Mouse (Mus musculus) small intestine, adult 2 months (tissue): Measurements from ENCODE around the gene Mxi1.

Experiments used
- CTCF ChIP-seq: fragments of 200-500 bp; IDR thresholded peaks from 2 replicates; pipeline ENCODE4 v1.5.1; 2012; ENCODE audit warnings: low read depth, mild to moderate bottlenecking, control low read depth, inconsistent platforms, low read length, moderate library complexity, mixed read lengths; ENCODE audit not compliant: insufficient replicate concordance, insufficient read length; ENCODE audit errors: extremely low read depth
- POLR2A ChIP-seq: fragments of 200-500 bp; IDR thresholded peaks from 2 replicates; pipeline ENCODE4 v1.6.1; 2012; ENCODE audit warnings: low read depth, mild to moderate bottlenecking, control low read depth, inconsistent platforms, low read length, moderate library complexity

DNA sequence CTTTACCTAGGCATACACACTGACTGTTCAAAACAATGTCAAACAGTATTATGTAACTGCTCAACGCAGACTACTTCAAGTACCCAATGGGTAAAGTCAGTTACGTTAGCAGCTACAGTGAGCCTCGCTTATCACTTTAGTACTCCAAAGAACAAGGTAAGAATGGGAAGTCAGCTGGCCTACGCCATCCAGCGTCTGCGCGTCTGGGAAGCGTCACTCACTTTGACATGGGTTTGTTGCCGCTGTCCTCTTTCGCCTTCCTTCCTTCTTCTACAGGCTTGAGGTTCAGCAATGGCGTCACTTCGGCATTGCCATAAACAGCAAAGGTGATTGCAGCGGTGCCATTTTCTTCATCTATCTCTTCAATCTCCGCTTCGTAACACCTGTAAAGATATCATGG is 73.0 kb downstream of the Mxi1 start:
- no peak for TF ChIP-seq CTCF
- TF ChIP-seq POLR2A, result no peak
